Mouse (Mus musculus): Measurements from ENCODE around the gene Gpatch3.

- TF ChIP-seq EP300 (optimal IDR thresholded peaks at IDR 0.05) (no peak), CTCF (IDR thresholded peaks at IDR 0.05; ENCODE audit: low read depth) (no peak)
Observed at GRCm38 (mm10) chr4:133600306-133600705, 25.8 kb downstream of the Gpatch3 start.

All from stomach, postnatal 0 days (tissue).